Mouse (Mus musculus): ENCODE data around the gene Galnt7. TPM values are rescaled to one million over a fixed set of nuclear protein-coding genes. Genes with fewer than 3 reads are reported as not detected.

Gene Galnt7
- polyA plus RNA-seq, 2 experiments: 2.5 to 4.4 TPM

DNA sequence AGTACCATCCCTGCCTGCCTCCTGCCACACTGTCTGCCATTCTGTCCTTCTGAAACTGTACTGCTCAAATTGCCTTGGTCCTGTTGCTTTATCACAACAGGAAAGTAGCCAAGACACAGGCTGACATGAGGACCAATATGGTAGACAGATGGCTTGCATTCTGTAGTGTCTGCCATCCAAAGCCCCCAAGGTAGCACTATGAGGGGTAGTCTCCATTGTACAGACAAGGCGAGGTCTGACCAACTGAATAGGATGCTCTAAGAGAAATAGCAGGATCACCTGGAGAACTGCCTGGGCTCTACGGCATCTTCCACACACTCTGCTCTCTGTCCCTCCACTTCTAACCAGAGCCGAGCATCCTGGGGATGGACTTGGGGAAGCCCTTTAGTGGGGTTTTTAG lies 29.8 kb downstream of the Galnt7 start:
- no peaks in the 10 kb centered on the region for H3K9me3 ChIP-seq (ENCODE audit: control insufficient read depth, low read length)
- 76% methylated on average over 3 of the region's 3 CpGs for WGBS (ENCODE audit: insufficient replicate concordance)

DNA sequence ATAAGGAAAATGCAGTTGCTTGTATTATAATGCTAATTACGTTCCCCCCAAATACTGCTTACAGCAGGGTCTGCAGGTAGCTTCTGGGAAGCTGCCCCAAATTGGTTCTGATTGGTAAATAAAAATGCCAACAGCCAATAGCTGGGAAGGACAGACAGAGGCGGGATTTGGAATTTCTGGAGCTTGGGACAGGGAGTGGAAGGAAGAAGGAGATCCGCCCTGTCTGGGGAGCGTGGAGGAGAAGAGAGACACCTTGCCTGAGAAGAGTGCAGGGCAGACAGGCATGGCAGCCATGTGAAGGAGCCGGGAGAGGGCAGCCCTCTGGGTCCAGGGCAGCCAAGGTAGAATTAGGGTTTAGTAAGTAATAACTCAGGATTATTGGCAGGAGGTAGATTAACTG lies 35.9 kb downstream of the Galnt7 start:
- Histone ChIP-seq H3K27ac (no peak overlapping the region), H3K9ac (replicated peaks) (no peak overlapping the region), H3K4me2 (ENCODE audit: low read depth) (no peak overlapping the region), H3K36me3 (replicated peaks; ENCODE audit: control insufficient read depth, insufficient read depth, low read depth) (no peaks in the 10 kb centered on the region), H3K4me1 (replicated peaks; ENCODE audit: control insufficient read depth in 2 of 2, insufficient read depth in 2 of 2, low read length in 1 of 2) (peaks cover 0 to 7% of the 10 kb centered on the region in 2 experiments; a peak in 2 of 4 replicates), H3K9me3 (ENCODE audit: control insufficient read depth, low read length) (no peaks in the 10 kb centered on the region), H3K4me3 (ENCODE audit: insufficient read depth in 1 of 2, low read depth in 2 of 2, low read length in 2 of 2) (no peak overlapping the region), H3K27me3 (ENCODE audit: control insufficient read depth, insufficient read depth, low read length) (no peaks in the 10 kb centered on the region)
- WGBS (ENCODE audit: insufficient replicate concordance): 70% methylated on average over 5 of the region's 5 CpGs
- TF ChIP-seq EP300 (IDR thresholded peaks at IDR 0.05; ENCODE audit: low read depth) (no peak), CTCF (IDR thresholded peaks at IDR 0.05; ENCODE audit: low read depth) (no peak)
- ATAC-seq (ENCODE audit: insufficient read depth): no peak
- DNase-seq (ENCODE audit: low read depth in 3 of 3, low spot score in 3 of 3): no peak

More for the DNA sequence above, 29.8 kb downstream of the Galnt7 start:
- H3K27me3 ChIP-seq (ENCODE audit: control insufficient read depth, insufficient read depth, low read length): no peaks in the 10 kb centered on the region
- no peak for DNase-seq (ENCODE audit: low read depth in 3 of 3, low spot score in 3 of 3)
- ATAC-seq (ENCODE audit: insufficient read depth): no peak
- peaks cover 0 to 13% of the 10 kb centered on the region in 2 experiments; a peak in 3 of 4 replicates for H3K4me1 ChIP-seq (replicated peaks; ENCODE audit: control insufficient read depth in 2 of 2, insufficient read depth in 2 of 2, low read length in 1 of 2)
- H3K27ac ChIP-seq: no peak overlapping the region
- no peak overlapping the region for H3K9ac ChIP-seq (replicated peaks)
- no peak overlapping the region for H3K4me2 ChIP-seq (ENCODE audit: low read depth)
- H3K36me3 ChIP-seq (replicated peaks; ENCODE audit: control insufficient read depth, insufficient read depth, low read depth): no peaks in the 10 kb centered on the region
- H3K4me3 ChIP-seq (ENCODE audit: insufficient read depth in 1 of 2, low read depth in 2 of 2, low read length in 2 of 2): no peak overlapping the region
- TF ChIP-seq EP300 (IDR thresholded peaks at IDR 0.05; ENCODE audit: low read depth) (no peak), CTCF (IDR thresholded peaks at IDR 0.05; ENCODE audit: low read depth) (no peak)

DNA sequence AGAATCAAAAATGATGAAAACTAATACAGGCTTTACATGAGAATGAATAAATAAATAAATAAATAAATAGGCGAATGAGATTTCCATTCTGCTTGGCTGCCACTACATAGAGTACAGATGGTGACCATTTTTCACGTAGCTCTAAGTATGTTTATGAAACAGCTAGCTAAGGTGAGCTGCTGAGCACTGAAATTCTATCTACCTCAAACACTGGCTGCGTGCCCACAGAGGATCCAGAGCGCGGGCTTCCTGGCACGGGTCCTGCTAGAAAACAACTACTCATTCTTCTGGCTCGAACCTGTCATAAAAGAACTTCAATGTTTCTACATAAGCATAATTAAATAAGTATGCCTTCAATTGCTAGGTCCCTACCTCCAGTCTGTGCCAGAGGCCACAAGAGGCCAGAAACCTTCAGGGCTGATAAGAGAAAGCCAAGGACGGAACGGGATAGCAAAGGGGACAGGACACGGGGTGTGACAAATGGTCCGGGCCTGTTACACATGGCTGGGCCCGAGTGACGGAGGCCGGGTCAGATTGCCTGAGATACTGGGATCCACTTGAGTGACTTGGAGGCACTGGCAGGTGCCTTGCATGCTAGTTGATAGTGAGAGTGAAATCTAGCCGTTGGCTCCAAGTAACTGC lies 37.7 kb downstream of the Galnt7 start:
- TF ChIP-seq EP300 (IDR thresholded peaks at IDR 0.05; ENCODE audit: low read depth): no peak
- TF ChIP-seq CTCF (IDR thresholded peaks at IDR 0.05; ENCODE audit: low read depth): no peak
- Histone ChIP-seq H3K4me2 (ENCODE audit: low read depth) (no peak overlapping the region), H3K9me3 (ENCODE audit: control insufficient read depth, low read length) (no peaks in the 10 kb centered on the region), H3K9ac (replicated peaks) (no peak overlapping the region), H3K4me3 (ENCODE audit: insufficient read depth in 1 of 2, low read depth in 2 of 2, low read length in 2 of 2) (no peak overlapping the region), H3K36me3 (replicated peaks; ENCODE audit: control insufficient read depth, insufficient read depth, low read depth) (no peaks in the 10 kb centered on the region), H3K27ac (no peak overlapping the region), H3K4me1 (replicated peaks; ENCODE audit: control insufficient read depth in 2 of 2, insufficient read depth in 2 of 2, low read length in 1 of 2) (peaks cover 0 to 9% of the 10 kb centered on the region in 2 experiments; a peak in 2 of 4 replicates), H3K27me3 (ENCODE audit: control insufficient read depth, insufficient read depth, low read length) (no peaks in the 10 kb centered on the region)
- no peak for ATAC-seq (ENCODE audit: insufficient read depth)
- WGBS (ENCODE audit: insufficient replicate concordance): 72% methylated on average over 15 of the region's 15 CpGs
- DNase-seq (ENCODE audit: low read depth in 3 of 3, low spot score in 3 of 3): no peak

DNA sequence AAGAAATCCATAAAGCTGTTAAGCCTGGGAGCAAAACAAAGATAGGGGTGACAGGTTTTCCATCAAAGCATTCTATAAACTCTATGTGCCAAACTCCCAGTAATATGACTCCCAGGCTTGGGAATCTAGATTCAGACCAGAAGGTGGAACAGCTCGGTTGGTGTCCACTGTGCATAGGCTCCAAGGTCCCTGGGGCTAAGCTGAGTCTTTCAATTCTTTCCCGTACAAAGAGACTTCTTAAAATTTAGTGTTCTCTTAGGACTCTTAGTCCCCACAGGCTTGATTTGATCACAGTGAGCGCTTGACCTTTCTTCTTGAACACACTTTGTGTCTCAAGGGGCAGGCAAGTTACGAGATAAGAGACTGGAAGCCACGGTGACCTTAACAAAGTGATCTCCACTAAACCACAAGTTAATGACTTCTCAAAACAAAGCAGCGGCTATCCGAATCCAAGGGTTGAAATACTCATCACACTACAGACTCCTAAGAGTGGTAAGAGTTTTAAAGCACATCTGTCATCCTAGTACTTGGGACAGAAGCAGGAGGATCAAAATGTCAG lies 41.3 kb downstream of the Galnt7 start:
- Histone ChIP-seq H3K36me3 (replicated peaks; ENCODE audit: control insufficient read depth, insufficient read depth, low read depth) (no peaks in the 10 kb centered on the region), H3K27ac (no peak overlapping the region), H3K27me3 (ENCODE audit: control insufficient read depth, insufficient read depth, low read length) (no peaks in the 10 kb centered on the region), H3K9me3 (ENCODE audit: control insufficient read depth, low read length) (no peaks in the 10 kb centered on the region), H3K4me3 (ENCODE audit: insufficient read depth in 1 of 2, low read depth in 2 of 2, low read length in 2 of 2) (no peak overlapping the region), H3K9ac (replicated peaks) (no peak overlapping the region), H3K4me2 (ENCODE audit: low read depth) (no peak overlapping the region), H3K4me1 (replicated peaks; ENCODE audit: control insufficient read depth in 2 of 2, insufficient read depth in 2 of 2, low read length in 1 of 2) (peaks cover 0 to 9% of the 10 kb centered on the region in 2 experiments; a peak in 2 of 4 replicates)
- ATAC-seq (ENCODE audit: insufficient read depth) (no peak), DNase-seq (ENCODE audit: low read depth in 3 of 3, low spot score in 3 of 3) (no peak)
- 24% methylated on average over 7 of the region's 7 CpGs for WGBS (ENCODE audit: insufficient replicate concordance)
- TF ChIP-seq CTCF (IDR thresholded peaks at IDR 0.05; ENCODE audit: low read depth) (no peak), EP300 (IDR thresholded peaks at IDR 0.05; ENCODE audit: low read depth) (no peak)

DNA sequence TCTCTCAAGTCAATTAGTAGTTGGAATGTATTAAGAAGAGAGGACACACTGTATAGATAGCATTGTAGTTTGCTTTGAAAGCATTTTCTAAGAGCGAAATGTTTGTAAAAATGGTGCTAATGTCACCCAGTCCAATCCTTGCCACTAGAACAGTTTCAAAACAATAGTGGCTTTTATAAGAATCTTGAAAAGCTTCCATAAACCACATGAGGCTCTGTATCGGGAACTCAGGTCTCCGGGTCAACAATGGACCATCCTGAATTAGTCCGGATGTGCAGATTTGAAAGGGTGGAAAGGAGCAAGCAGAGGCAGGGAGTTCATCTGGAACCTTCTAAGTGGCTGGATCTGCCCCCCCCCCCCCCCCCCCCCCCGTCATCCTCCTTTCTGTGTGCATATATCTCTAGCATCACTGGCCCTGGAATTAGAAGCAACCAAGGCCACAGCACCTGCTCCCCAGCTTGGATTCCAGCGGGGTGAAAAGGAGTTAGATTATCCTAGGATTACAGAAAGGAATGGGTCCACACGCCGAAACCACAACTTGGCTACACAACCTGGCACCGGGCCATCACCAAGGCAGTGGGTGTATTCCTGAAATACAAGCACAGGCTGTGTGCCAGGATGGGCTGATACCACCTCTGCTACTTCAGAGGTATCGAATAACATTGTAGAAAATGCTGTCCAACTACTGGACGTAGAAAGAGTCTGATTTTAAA lies 42.0 kb downstream of the Galnt7 start:
- peaks cover 0 to 9% of the 10 kb centered on the region in 2 experiments; a peak in 2 of 4 replicates for H3K4me1 ChIP-seq (replicated peaks; ENCODE audit: control insufficient read depth in 2 of 2, insufficient read depth in 2 of 2, low read length in 1 of 2)
- no peaks in the 10 kb centered on the region for H3K27me3 ChIP-seq (ENCODE audit: control insufficient read depth, insufficient read depth, low read length)
- H3K4me2 ChIP-seq (ENCODE audit: low read depth): no peak overlapping the region
- 83% methylated on average over 10 of the region's 11 CpGs for WGBS (ENCODE audit: insufficient replicate concordance)
- no peaks in the 10 kb centered on the region for H3K36me3 ChIP-seq (replicated peaks; ENCODE audit: control insufficient read depth, insufficient read depth, low read depth)
- H3K9ac ChIP-seq (replicated peaks): no peak overlapping the region
- TF ChIP-seq CTCF (IDR thresholded peaks at IDR 0.05; ENCODE audit: low read depth) (no peak), EP300 (IDR thresholded peaks at IDR 0.05; ENCODE audit: low read depth) (no peak)
- no peak for ATAC-seq (ENCODE audit: insufficient read depth)
- H3K27ac ChIP-seq: no peak overlapping the region
- no peak for DNase-seq (ENCODE audit: low read depth in 3 of 3, low spot score in 3 of 3)
- no peaks in the 10 kb centered on the region for H3K9me3 ChIP-seq (ENCODE audit: control insufficient read depth, low read length)
- no peak overlapping the region for H3K4me3 ChIP-seq (ENCODE audit: insufficient read depth in 1 of 2, low read depth in 2 of 2, low read length in 2 of 2)
